Mouse (Mus musculus) C2C12 (cell line): ENCODE results near the gene Map4.

Experiments used
- CTCF ChIP-seq: IDR thresholded peaks from one replicate; pipeline ENCODE4 v1.5.1; 2011; ENCODE audit not compliant: control insufficient read depth, insufficient read depth, insufficient read length
- FOSL1 ChIP-seq: IDR thresholded peaks from one replicate; pipeline ENCODE4 v1.8.0; 2011; ENCODE audit warnings: mild to moderate bottlenecking, low read length; ENCODE audit not compliant: poor library complexity, insufficient read depth, severe bottlenecking
- MAX ChIP-seq: IDR thresholded peaks from one replicate; pipeline ENCODE4 v1.6.1; 2011; ENCODE audit warnings: mild to moderate bottlenecking, control low read depth
- USF1 ChIP-seq: IDR thresholded peaks from one replicate; pipeline ENCODE4 v1.6.1; 2011; ENCODE audit warnings: low read depth, mild to moderate bottlenecking, control low read depth, moderate library complexity

DNA sequence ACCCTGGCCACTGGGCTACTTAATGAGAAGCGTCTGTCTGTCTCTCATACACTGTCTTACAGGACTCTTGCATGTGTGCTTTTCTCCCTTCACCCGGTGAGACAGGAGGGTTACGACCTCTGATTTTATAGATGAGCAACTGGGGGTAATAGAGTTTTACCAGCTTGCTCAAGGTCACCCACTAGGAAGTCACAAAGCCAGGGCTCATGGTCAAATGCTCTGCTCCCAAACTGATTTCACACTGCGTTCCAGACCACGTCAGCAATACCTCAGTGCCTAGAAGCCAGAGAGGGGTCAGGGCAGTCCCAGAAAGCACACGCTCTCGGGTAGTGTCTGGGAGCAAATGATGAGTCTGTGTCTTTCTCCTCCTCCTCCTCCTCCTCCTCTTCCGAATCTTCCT, 22.2 kb upstream of the Map4 start:
- TF ChIP-seq CTCF (no peak), FOSL1 (no peak), MAX (no peak), USF1 (no peak)
